Mouse (Mus musculus) spleen, adult 18-20 months (tissue): ENCODE data around the gene Tut1.
"Not testable (repeated sequence)": the region's sequence is repeated elsewhere in the genome, so short reads cannot be mapped to it uniquely, and the experiment has no call there.

ENCODE experiments used
- DNase-seq, 2 experiments: peaks; one replicate each; pipeline ENCODE4 v3.0.0; 2022; ENCODE audit warnings: mixed read lengths in 2 of 2

Gene Tut1

DNA sequence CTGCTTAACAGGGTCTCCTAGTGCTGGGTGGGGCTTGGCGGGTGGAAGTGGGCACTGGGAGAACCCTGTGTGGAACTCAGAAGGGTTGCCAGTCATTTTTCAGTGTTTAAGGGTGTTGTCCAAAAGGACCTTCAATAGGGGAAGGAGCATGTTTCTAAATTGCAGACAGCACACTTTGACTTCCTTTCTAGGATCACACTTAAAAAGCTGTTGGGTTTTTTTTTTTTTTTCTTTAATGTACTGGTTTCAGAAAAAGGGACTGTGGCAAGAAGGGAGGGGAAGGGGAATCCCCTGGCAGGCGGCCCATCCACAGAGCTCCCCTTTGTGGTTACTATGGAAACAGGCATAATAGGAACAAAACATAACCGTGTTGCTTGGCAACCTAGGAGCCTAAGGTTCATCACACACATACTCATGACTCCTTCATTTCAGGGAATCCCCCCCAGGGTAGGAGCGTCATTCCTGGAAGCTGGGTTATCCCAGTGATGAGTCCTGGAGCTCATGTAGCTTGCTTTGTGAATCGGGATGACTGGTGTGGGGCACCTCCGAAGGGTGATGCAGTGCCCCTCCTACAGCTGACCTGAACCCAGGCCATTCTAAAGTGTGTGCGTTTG is 30.7 kb downstream of the Tut1 start:
- DNase-seq, result peak; percentile 61 to 68

- DNase-seq, result no peak
These were observed 32.2 kb downstream of the Tut1 start for GRCm38 (mm10) chr19:8985891-8986290.

- DNase-seq, result no peak
These were observed 34.2 kb downstream of the Tut1 start for GRCm38 (mm10) chr19:8987816-8988215.

GRCm38 (mm10) chr19:8988346-8989065 is 34.9 kb downstream of the Tut1 start:
- DNase-seq, result no peak

- peak; percentile 39 to 55 for DNase-seq
These were observed 35.5 kb downstream of the Tut1 start, which contains the start of gene Ahnak for GRCm38 (mm10) chr19:8989066-8989566. Gene Ahnak (plus strand): TSS chr19:8989284.

GRCm38 (mm10) chr19:8989567-8990431 is 36.2 kb downstream of the Tut1 start:
- peak; percentile 36 to 49 for DNase-seq

DNA sequence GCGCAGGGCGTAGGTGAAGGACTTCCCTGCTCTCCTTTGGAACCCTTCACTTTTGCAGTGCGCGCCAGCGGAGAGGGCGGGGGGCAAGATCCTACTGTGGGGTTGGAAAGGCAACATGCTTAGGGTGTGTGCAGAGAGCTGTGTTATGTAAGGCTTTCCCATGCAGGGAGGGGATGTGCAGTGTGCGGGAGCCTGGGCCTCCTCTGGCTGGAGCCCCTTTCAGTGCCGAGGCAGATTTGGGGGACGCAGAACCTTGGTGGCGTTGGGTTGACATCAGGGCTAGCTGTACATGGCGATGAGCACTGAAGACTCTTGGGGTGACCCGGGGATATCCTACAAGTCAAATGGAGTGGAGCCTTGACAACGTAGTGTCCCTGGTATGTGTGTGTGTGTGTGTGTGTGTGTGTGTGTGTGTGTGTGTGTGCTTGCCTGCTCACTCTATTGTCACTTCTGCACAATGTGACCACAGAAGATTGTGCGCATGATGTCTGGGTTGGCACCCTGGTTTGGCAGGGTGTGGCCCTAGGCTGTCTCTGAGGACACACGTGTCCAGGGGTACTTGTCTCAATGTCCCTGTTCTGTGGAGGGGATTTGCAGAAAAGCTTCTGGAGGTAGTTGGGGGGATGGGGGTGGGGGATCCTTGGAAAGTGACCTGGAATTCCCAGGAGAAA is 36.9 kb downstream of the Tut1 start:
- no peak for DNase-seq

GRCm38 (mm10) chr19:8991245-8991870 is 37.7 kb downstream of the Tut1 start:
- DNase-seq, result no peak

GRCm38 (mm10) chr19:8991871-8992735 is 38.5 kb downstream of the Tut1 start:
- no peak for DNase-seq

DNA sequence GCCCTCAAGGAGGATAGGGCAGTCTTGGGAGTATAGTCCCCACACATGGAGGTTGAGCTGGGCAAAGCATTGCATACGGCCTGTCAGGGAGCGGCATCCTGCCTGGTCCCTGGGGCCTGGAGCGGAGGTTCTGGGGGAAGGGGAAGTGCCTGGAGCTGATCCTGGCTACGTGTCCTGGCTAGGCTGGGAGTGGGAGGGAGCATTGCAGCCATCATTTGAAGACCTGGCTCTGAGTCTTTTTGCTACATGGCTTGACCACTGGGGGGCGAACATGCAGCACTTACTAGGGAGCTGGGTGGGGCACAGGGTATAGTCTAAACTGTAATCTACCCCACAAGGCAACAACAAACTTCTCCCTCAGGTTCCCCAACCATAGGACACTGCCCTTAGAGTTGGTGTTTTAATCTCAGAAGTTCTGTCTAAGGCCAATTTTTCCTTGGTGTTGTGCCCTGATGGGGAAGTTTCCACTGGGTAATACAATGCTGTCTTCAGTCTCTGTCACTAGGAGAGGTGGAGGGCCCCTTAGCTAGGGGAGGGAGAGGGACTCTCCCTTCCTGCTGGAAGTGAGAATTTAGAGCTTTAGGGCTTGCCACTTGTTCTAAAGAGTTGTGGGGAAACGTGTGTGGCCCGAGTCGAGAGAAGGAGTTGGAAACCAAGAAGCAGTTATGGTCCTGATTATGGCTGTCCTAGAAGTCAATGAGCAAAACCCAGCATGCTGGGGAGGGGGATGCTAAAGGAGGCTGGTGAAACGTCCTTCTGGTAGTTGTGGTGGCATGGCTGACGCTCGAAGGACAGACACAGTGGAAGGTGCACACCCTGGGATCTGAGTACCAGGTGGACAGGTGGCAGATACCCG is 39.4 kb downstream of the Tut1 start:
- peak; percentile 70 to 85 for DNase-seq

DNA sequence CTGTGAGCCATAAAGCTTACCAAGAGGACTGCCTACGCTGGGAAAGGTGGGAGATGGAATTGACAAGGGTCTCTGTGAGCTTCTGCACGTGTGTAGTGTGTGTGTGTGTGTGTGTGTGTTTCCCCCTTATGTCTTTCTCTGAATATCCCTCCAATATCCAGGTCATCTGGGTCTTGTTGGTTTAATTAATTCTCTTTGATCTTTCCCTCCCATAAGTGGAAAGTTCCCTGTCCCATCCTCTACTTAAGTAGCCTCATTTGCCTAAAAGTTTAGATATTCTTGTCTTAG is 39.9 kb downstream of the Tut1 start:
- no peak for DNase-seq

DNA sequence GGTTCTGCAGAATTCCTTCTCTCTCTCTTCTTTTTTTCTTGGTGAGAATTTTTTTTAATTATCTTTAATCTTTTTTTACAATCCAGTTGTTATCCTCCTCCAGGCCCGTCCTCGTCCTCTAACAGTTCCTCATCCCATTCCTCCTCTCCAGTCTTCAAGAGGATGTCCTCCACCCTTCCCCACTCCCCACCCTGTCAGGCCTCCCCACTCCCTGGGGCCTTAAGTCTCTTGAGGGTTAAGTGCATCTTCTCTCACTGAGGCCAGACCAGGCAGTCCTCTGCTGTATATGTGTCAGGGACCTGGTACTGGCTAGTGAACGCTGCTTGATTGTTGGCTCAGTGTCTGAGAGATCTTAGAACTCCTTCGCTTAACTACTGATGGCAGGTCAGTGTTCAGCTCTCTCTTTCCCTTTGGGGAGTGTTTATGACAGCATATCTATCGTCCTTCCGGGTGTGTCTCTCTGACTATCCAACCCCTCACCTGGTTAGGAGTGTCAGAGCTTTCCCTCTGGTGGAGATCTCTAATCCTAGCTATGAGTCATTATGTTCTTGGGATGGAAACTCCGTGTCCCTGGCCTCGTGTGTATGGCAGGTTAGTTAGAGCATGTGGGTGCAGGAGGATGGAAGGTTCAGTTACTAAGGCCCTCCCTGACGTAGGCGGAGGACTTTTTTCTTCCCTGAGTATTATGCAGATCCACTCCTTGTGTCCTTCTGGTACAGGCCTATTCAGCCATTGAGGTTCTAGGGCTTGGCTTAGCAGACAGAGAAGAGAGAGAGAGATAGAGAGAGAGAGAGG is 41.4 kb downstream of the Tut1 start:
- DNase-seq, result no peak

- DNase-seq, result no peak
These were observed 43.0 kb downstream of the Tut1 start for GRCm38 (mm10) chr19:8996601-8997000.

DNA sequence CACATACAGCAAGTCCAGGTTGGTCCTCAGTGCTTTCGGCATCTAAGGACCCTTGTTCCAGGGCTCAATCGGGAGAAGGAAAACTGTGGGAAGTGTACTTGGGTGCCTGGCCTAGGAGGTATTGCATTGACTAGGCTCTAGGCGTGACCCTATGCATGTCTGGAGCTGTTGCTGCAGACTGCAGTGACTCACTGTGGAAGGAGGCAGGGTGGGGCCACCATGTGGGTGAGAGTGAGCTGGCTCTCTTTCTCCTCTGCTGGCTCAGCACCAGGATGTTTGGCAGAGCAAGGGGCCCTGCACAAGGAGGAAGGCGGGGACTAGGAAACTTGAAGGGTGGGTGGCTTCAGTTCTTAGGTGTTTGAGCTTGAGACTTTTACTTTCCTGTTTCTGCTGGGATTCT is 43.9 kb downstream of the Tut1 start:
- DNase-seq, result peak; percentile 39 to 48

DNA sequence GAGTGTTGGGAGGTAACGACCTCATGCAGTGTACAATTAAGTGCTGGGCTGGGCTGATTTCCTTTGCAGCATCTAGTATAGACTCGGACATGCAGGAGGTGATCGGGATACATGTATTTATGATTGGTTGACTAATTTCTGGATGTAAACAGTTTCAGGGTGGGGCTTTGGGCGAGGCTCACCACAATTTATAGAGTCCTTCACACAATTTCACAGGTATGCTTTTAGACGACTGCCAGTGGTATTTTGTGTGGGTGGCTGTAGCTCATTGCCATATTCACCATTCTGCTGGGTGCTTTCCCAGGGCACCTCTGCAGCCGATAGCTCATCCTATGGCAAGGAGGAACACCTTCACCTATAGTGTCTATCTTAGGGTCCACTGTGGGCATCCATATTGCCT is 44.9 kb downstream of the Tut1 start:
- DNase-seq, result no peak

GRCm38 (mm10) chr19:8999223-8999622 is 45.6 kb downstream of the Tut1 start:
- no peak for DNase-seq

DNA sequence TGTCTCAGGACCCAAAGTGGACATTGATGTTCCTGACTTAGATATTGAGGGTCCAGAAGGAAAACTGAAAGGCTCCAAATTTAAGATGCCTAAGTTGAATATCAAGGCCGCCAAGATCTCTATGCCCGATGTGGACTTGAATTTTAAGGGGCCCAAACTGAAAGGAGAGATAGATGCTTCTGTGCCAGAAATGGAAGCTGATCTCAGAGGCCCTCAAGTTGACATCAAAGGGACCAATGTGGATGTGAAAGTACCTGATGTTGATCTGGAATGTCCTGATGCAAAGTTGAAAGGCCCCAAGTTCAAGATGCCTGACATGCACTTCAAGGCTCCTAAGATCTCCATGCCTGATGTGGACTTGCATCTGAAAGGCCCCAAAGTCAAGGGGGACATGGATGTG is 53.3 kb downstream of the Tut1 start:
- not testable (repeated sequence) for DNase-seq
